Mouse (Mus musculus) adrenal gland, postnatal 0 days (tissue): ENCODE data around the gene Map3k15. TPM values are rescaled to one million over a fixed set of nuclear protein-coding genes. Genes with fewer than 3 reads are reported as not detected.

Experiments used
- polyA plus RNA-seq: library from polyadenylated mRNA; unstranded; fragments of >200 nt; fragmentation: Nextera tagmentation; extraction: Ambion mirVana; gene quantifications from 2 replicates; pipeline ENCODE4 v1.2.1, GENCODE M21; 2015

Gene Map3k15
- 0.13 and 0.33 TPM in 2 replicates for polyA plus RNA-seq

GRCm38 (mm10) chrX:159988002-159988960 lies at the start of gene Map3k15:
Map3k15 (plus strand) TSS chrX:159988433.

GRCm38 (mm10) chrX:160137861-160138717 lies 149.9 kb downstream of the Map3k15 start, which contains the start of gene Pdha1:
Pdha1 (minus strand) TSS chrX:160138413.

Other genes starting within 250 kb of the Map3k15 start
- 78.8 and 85.6 TPM in 2 replicates for gene Pdha1, start 150.0 kb downstream of the Map3k15 start, polyA plus RNA-seq